Mouse (Mus musculus) stomach, postnatal 0 days (tissue): Measurements from ENCODE around the gene Lypd4. TPM values are rescaled to one million over a fixed set of nuclear protein-coding genes. Genes with fewer than 3 reads are reported as not detected.
A peak's percentile ranks its signal among the peaks of the same experiment; 100 is the strongest.
"Not testable (repeated sequence)": the region's sequence is repeated elsewhere in the genome, so short reads cannot be mapped to it uniquely, and the experiment has no call there.

Experiments used
- ATAC-seq: fragments of 200-750 bp; cut with Nextera tagmentation; 2 replicates; pipeline ENCODE4 v1.8.0; 2017; ENCODE audit not compliant: low FRiP score, low TSS enrichment
- DNase-seq: peaks from one replicate; pipeline ENCODE4 v3.0.0-alpha.2; 2016; ENCODE audit warnings: low spot score
- H3K27ac ChIP-seq: fragments of 300-500 bp; sonication (generic); replicated peaks from 2 replicates; pipeline ENCODE4 v1.5.1; 2014; ENCODE audit warnings: mild to moderate bottlenecking, control low read depth
- H3K27me3 ChIP-seq: fragments of 300-500 bp; sonication (generic); 2 replicates; pipeline ENCODE4 v1.6.1; 2014; ENCODE audit warnings: low read length; ENCODE audit not compliant: control insufficient read depth, insufficient read depth
- H3K36me3 ChIP-seq: fragments of 300-500 bp; sonication (generic); 2 replicates; pipeline ENCODE4 v1.6.1; 2014; ENCODE audit warnings: low read length, mixed read lengths; ENCODE audit not compliant: control insufficient read depth, insufficient read depth
- H3K4me1 ChIP-seq: fragments of 300-500 bp; sonication (generic); replicated peaks from 2 replicates; pipeline ENCODE4 v1.6.1; 2014; ENCODE audit warnings: antibody characterized with exemption; ENCODE audit not compliant: control insufficient read depth, insufficient read depth
- H3K4me2 ChIP-seq: fragments of 300-500 bp; sonication (generic); replicated peaks from 2 replicates; pipeline ENCODE4 v1.6.1; 2014; ENCODE audit warnings: low read depth, mild to moderate bottlenecking, control low read depth, moderate library complexity
- H3K4me3 ChIP-seq: fragments of 300-500 bp; sonication (generic); 2 replicates; pipeline ENCODE4 v1.5.1; 2014; ENCODE audit warnings: low read depth, low read length, control low read depth
- H3K9ac ChIP-seq: fragments of 300-500 bp; sonication (generic); 2 replicates; pipeline ENCODE4 v1.6.1; 2014; ENCODE audit warnings: mild to moderate bottlenecking, low read length, control low read depth, mixed read lengths
- H3K9me3 ChIP-seq: fragments of 300-500 bp; sonication (generic); 2 replicates; pipeline ENCODE4 v1.6.1; 2016; ENCODE audit warnings: low read length; ENCODE audit not compliant: control insufficient read depth
- CTCF ChIP-seq: IDR thresholded peaks from 2 replicates; pipeline ENCODE4 v1.5.1; 2016; ENCODE audit warnings: antibody characterized with exemption, low read depth, mild to moderate bottlenecking, moderate library complexity
- EP300 ChIP-seq: optimal IDR thresholded peaks from 2 replicates; pipeline ENCODE3; 2016; ENCODE audit warnings: antibody characterized with exemption
- WGBS: fragments of 180-500 bp; shearing (Covaris S2); extraction: QIAGEN DNeasy Blood & Tissue Kit; methylation state at CpG from one replicate; pipeline ENCODE4 v1.1.7; 2014; 5-methylcytosine and 5-hydroxymethylcytosine counted together
- polyA plus RNA-seq: library from polyadenylated mRNA; unstranded; fragments of >200 nt; fragmentation: Nextera tagmentation; extraction: Ambion mirVana; gene quantifications from 2 replicates; pipeline ENCODE4 v1.2.1, GENCODE M21; 2015

The Lypd4 gene
- polyA plus RNA-seq, 1 experiment from 2014 or later, result not detected

DNA sequence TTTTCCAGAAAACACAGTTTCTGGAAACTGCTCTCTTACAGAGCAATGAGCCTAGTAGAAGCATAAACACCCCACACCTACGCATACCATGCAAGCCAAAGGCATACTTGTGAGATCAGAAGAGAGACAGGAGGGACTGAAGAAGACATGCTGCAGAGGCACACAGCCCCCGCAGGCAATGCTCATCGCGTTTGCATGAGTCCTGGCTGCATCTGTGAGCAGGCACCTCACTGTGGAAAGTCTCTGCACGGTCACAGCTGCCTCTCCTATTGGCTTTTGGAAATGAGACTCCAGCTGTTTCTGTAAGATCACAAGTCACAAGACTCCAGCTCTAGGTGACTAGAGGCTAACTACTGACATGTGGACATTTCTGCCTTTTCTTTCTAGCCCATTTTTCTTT lies 19.6 kb downstream of the Lypd4 start:
- Histone ChIP-seq H3K27me3 (no peaks in the 10 kb centered on the region), H3K9me3 (no peaks in the 10 kb centered on the region), H3K4me2 (no peak overlapping the region), H3K4me1 (no peaks in the 10 kb centered on the region), H3K9ac (no peak overlapping the region), H3K36me3 (no peaks in the 10 kb centered on the region), H3K4me3 (no peak overlapping the region), H3K27ac (no peak overlapping the region)
- ATAC-seq (no peak), DNase-seq (no peak)
- TF ChIP-seq CTCF, result no peak
- no peak for TF ChIP-seq EP300
- 18% methylated on average over 5 of the region's 5 CpGs for WGBS

DNA sequence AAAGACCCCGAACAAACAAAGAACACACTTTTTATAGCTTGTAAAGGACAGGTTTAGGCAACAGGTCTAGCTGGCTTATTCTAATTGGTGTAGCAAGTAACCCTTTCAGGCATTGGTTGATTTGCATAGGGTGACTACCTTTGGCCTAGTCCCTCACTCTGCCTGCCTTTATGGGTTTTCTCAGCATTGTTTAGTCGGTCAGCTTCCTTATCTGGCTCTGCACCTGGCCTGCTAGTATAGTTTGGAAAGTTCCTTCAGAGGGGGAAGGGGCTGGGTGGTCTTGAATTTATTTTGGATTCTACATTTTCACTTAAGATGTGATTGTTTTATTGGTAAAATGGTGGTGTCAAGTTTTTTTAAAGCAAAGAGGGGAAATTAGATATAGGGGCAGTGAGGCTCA lies 23.2 kb downstream of the Lypd4 start:
- H3K27me3 ChIP-seq, H3K27ac ChIP-seq, H3K4me2 ChIP-seq, H3K4me3 ChIP-seq, H3K9ac ChIP-seq, H3K4me1 ChIP-seq, DNase-seq, H3K36me3 ChIP-seq, ATAC-seq, H3K9me3 ChIP-seq: not testable (repeated sequence)
- WGBS, result 16% methylated on average over 2 of the region's 2 CpGs

DNA sequence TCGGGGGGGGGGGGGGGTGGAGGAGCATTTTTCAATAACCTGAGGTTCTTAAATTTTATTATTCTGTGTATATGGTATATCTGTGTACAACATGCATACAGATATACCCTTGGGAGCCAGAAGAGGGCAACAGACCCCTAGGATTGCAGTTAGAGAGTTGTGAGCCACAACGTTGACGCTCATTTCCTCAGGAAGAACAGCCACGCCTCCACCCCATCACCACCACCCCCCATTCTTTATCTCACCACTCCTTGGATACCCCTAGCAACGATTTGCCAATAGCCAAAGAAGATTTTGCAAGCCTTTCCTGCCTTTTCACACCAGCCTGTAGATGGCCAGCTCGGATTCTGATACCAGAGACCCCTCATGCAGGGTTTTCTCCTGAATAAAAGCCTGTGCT lies 24.0 kb downstream of the Lypd4 start:
- 5% methylated on average over 6 of the region's 6 CpGs for WGBS
- ATAC-seq, result no peak
- no peak overlapping the region for H3K27ac ChIP-seq

DNA sequence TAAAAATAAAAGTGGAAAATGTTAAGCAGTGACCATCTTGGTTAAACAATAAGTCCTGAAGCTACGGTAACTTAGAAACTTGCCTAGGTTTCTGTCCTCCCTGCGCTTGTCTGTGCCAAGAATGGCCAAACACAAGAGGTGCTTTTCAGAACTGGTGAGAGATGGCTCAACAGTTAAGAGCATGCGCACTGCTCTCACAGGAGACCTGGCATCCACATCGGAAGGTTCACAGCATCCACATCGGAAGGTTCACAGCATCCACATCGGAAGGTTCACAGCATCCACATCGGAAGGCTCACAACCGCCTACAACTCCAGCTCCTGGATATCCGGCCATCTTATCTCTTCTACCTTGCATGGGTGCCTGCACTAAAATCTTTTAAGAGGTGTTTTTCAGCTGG lies 24.6 kb downstream of the Lypd4 start:
- H3K9me3 ChIP-seq, result no peaks in the 10 kb centered on the region
- no peak overlapping the region for H3K4me2 ChIP-seq
- H3K36me3 ChIP-seq, result no peaks in the 10 kb centered on the region
- ATAC-seq, result no peak
- H3K4me1 ChIP-seq, result no peaks in the 10 kb centered on the region
- no peak for TF ChIP-seq CTCF
- TF ChIP-seq EP300, result no peak
- no peak overlapping the region for H3K27ac ChIP-seq
- DNase-seq, result no peak
- H3K4me3 ChIP-seq, result no peak overlapping the region
- no peak overlapping the region for H3K9ac ChIP-seq
- 84% methylated on average over 9 of the region's 9 CpGs for WGBS
- H3K27me3 ChIP-seq, result no peaks in the 10 kb centered on the region

More for the DNA sequence above, 24.0 kb downstream of the Lypd4 start:
- no peak overlapping the region for H3K4me2 ChIP-seq
- H3K27me3 ChIP-seq, result no peaks in the 10 kb centered on the region
- no peaks in the 10 kb centered on the region for H3K9me3 ChIP-seq
- H3K9ac ChIP-seq, result no peak overlapping the region
- DNase-seq, result no peak
- H3K4me3 ChIP-seq, result no peak overlapping the region
- H3K4me1 ChIP-seq, result no peaks in the 10 kb centered on the region
- no peaks in the 10 kb centered on the region for H3K36me3 ChIP-seq
- TF ChIP-seq CTCF (peak; percentile 55), EP300 (no peak)

DNA sequence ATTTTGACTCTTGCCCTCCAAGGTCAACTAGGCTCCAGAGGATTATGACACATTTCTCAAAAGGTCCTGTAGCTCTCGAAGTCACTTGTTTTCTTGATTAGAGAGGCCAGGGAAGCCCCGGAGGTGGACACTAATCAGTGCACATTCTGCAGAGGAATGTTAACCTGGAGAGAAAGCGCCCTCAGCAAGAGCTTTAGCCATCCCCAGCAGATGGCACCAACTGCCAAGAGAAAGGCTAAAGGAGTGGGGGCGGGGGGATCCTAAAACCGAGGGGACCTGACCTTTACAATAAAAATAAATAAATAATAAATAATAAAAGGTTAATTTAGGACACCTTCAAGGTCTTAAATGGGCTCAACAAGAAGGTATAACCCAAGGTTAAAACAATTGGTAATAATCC lies 25.6 kb downstream of the Lypd4 start:
- no peak overlapping the region for H3K4me3 ChIP-seq
- DNase-seq (no peak), ATAC-seq (no peak)
- no peak for TF ChIP-seq EP300
- no peak for TF ChIP-seq CTCF
- no peaks in the 10 kb centered on the region for H3K27me3 ChIP-seq
- no peak overlapping the region for H3K4me2 ChIP-seq
- no peaks in the 10 kb centered on the region for H3K9me3 ChIP-seq
- H3K4me1 ChIP-seq, result no peaks in the 10 kb centered on the region
- WGBS, result 31% methylated on average over 5 of the region's 5 CpGs
- H3K36me3 ChIP-seq, result no peaks in the 10 kb centered on the region
- no peak overlapping the region for H3K27ac ChIP-seq
- no peak overlapping the region for H3K9ac ChIP-seq

DNA sequence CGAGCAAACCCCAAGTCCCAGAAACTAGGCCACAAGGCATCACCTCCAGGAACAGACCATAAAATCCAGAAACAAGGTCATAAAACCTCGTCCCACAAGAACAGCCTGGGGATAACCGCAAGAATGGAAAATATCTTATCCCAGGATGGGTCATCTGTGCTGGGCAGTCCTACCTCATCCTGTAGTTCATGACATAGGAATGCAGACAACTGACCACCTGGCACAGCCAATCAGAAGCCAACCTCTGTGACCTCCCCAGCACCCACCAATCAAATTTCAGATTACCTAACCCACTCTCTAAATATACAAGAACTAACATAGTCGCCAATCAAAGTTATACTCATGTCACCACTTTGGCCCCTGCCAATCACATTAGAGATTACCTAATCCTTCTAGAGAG lies 28.7 kb downstream of the Lypd4 start:
- Histone ChIP-seq H3K27me3 (no peaks in the 10 kb centered on the region), H3K9ac (no peak overlapping the region), H3K4me1 (no peaks in the 10 kb centered on the region), H3K27ac (no peak overlapping the region), H3K9me3 (no peaks in the 10 kb centered on the region), H3K4me2 (no peak overlapping the region), H3K4me3 (no peak overlapping the region), H3K36me3 (no peaks in the 10 kb centered on the region)
- 77% methylated on average over 4 of the region's 4 CpGs for WGBS
- DNase-seq (no peak), ATAC-seq (no peak)
- TF ChIP-seq EP300 (no peak), CTCF (no peak)
